Mouse (Mus musculus): ENCODE measurements around the gene Abcd1. TPM values are rescaled to one million over a fixed set of nuclear protein-coding genes. Genes with fewer than 3 reads are reported as not detected.

Gene Abcd1
- 45.8 and 51.7 TPM in 2 replicates for polyA plus RNA-seq (2012; rRNA removed)

GRCm38 (mm10) chrX:73716109-73716661 lies at the start of gene Abcd1, which contains the start of gene Bcap31:
Gene Abcd1, plus strand, starts transcription at chrX:73716597.
Gene Bcap31, minus strand, starts transcription at chrX:73716175.
- peak within 1 kb of the TSS; percentile 99 for H3K27ac ChIP-seq (ENCODE audit: insufficient read depth, low read length)
- TF ChIP-seq POLR2A (IDR thresholded peaks at IDR 0.05; ENCODE audit: low read depth, low read length) (peak; percentile 78), CTCF (IDR thresholded peaks at IDR 0.05; ENCODE audit: extremely low read depth, insufficient read depth, insufficient read length, insufficient replicate concordance) (no peak)
- H3K4me3 ChIP-seq (ENCODE audit: extremely low read depth, insufficient read depth, insufficient read length): peak within 1 kb of the TSS; percentile 85
- WGBS: 24% methylated on average over 45 of the region's 45 CpGs
- H3K36me3 ChIP-seq (ENCODE audit: control insufficient read depth, insufficient read depth, low read length): peaks cover 5% of the 10 kb centered on the region
- DNase-seq (ENCODE audit: low read depth in 1 of 2, low spot score in 2 of 2): peak; percentile 92 to 93
- H3K27me3 ChIP-seq (ENCODE audit: control insufficient read depth, insufficient read depth, low read length): no peaks in the 10 kb centered on the region
- H3K4me1 ChIP-seq (ENCODE audit: control insufficient read depth, insufficient read depth, insufficient read length): peaks cover 8% of the 10 kb centered on the region

- peak; percentile 33 to 56 for DNase-seq (ENCODE audit: low read depth in 1 of 2, low spot score in 2 of 2)
- H3K27ac ChIP-seq (ENCODE audit: insufficient read depth, low read length): no peak overlapping the region
- WGBS: 80% methylated on average over 4 of the region's 4 CpGs
- TF ChIP-seq CTCF (IDR thresholded peaks at IDR 0.05; ENCODE audit: extremely low read depth, insufficient read depth, insufficient read length, insufficient replicate concordance) (no peak), POLR2A (IDR thresholded peaks at IDR 0.05; ENCODE audit: low read depth, low read length) (no peak)
- no peaks in the 10 kb centered on the region for H3K36me3 ChIP-seq (ENCODE audit: control insufficient read depth, insufficient read depth, low read length)
- H3K27me3 ChIP-seq (ENCODE audit: control insufficient read depth, insufficient read depth, low read length): peaks cover 4% of the 10 kb centered on the region; the same call in 1 of the 2 replicates
- peak overlapping the region; percentile 3; the same call in 1 of the 2 replicates for H3K4me3 ChIP-seq (ENCODE audit: extremely low read depth, insufficient read depth, insufficient read length)
- peaks cover 4% of the 10 kb centered on the region; the same call in 1 of the 2 replicates for H3K4me1 ChIP-seq (ENCODE audit: control insufficient read depth, insufficient read depth, insufficient read length)
These were observed 44.4 kb upstream of the Abcd1 start for GRCm38 (mm10) chrX:73672031-73672431.

- H3K36me3 ChIP-seq (ENCODE audit: control insufficient read depth, insufficient read depth, low read length): no peaks in the 10 kb centered on the region
- TF ChIP-seq CTCF (IDR thresholded peaks at IDR 0.05; ENCODE audit: extremely low read depth, insufficient read depth, insufficient read length, insufficient replicate concordance): no peak
- no peak for TF ChIP-seq POLR2A (IDR thresholded peaks at IDR 0.05; ENCODE audit: low read depth, low read length)
- peak within 1 kb of the TSS; percentile 51 for H3K4me3 ChIP-seq (ENCODE audit: extremely low read depth, insufficient read depth, insufficient read length)
- H3K27ac ChIP-seq (ENCODE audit: insufficient read depth, low read length): no peak within 1 kb of the TSS
- WGBS: 35% methylated on average over 63 of the region's 72 CpGs
- peak in 1 of 2 experiments; percentile 14 for DNase-seq (ENCODE audit: low read depth in 1 of 2, low spot score in 2 of 2)
- peaks cover 4% of the 10 kb centered on the region; the same call in 1 of the 2 replicates for H3K27me3 ChIP-seq (ENCODE audit: control insufficient read depth, insufficient read depth, low read length)
- peaks cover 4% of the 10 kb centered on the region; the same call in 1 of the 2 replicates for H3K4me1 ChIP-seq (ENCODE audit: control insufficient read depth, insufficient read depth, insufficient read length)
These were observed 43.3 kb upstream of the Abcd1 start, which contains the start of gene Slc6a8 for GRCm38 (mm10) chrX:73672879-73673618. Gene Slc6a8, plus strand, starts transcription at chrX:73673150.

- TF ChIP-seq CTCF (IDR thresholded peaks at IDR 0.05; ENCODE audit: extremely low read depth, insufficient read depth, insufficient read length, insufficient replicate concordance) (no peak), POLR2A (IDR thresholded peaks at IDR 0.05; ENCODE audit: low read depth, low read length) (no peak)
- 28% methylated on average over 42 of the region's 42 CpGs for WGBS
- Histone ChIP-seq H3K36me3 (ENCODE audit: control insufficient read depth, insufficient read depth, low read length) (no peaks in the 10 kb centered on the region), H3K4me3 (ENCODE audit: extremely low read depth, insufficient read depth, insufficient read length) (peak overlapping the region; percentile 27; the same call in 1 of the 2 replicates), H3K4me1 (ENCODE audit: control insufficient read depth, insufficient read depth, insufficient read length) (peaks cover 4% of the 10 kb centered on the region; the same call in 1 of the 2 replicates), H3K27ac (ENCODE audit: insufficient read depth, low read length) (no peak overlapping the region), H3K27me3 (ENCODE audit: control insufficient read depth, insufficient read depth, low read length) (peaks cover 4% of the 10 kb centered on the region; the same call in 1 of the 2 replicates)
- no peak for DNase-seq (ENCODE audit: low read depth in 1 of 2, low spot score in 2 of 2)
These were observed 42.8 kb upstream of the Abcd1 start for GRCm38 (mm10) chrX:73673619-73673967.

- no peak for TF ChIP-seq POLR2A (IDR thresholded peaks at IDR 0.05; ENCODE audit: low read depth, low read length)
- H3K4me1 ChIP-seq (ENCODE audit: control insufficient read depth, insufficient read depth, insufficient read length): peaks cover 4% of the 10 kb centered on the region; the same call in 1 of the 2 replicates
- 64% methylated on average over 20 of the region's 20 CpGs for WGBS
- H3K36me3 ChIP-seq (ENCODE audit: control insufficient read depth, insufficient read depth, low read length): no peaks in the 10 kb centered on the region
- H3K27ac ChIP-seq (ENCODE audit: insufficient read depth, low read length): no peak overlapping the region
- DNase-seq (ENCODE audit: low read depth in 1 of 2, low spot score in 2 of 2): no peak
- peaks cover 4% of the 10 kb centered on the region; the same call in 1 of the 2 replicates for H3K27me3 ChIP-seq (ENCODE audit: control insufficient read depth, insufficient read depth, low read length)
- H3K4me3 ChIP-seq (ENCODE audit: extremely low read depth, insufficient read depth, insufficient read length): peak overlapping the region; percentile 27; the same call in 1 of the 2 replicates
These were observed 42.3 kb upstream of the Abcd1 start for GRCm38 (mm10) chrX:73673968-73674661.

GRCm38 (mm10) chrX:73675231-73675630 lies 41.2 kb upstream of the Abcd1 start:
- 71% methylated on average over 2 of the region's 2 CpGs for WGBS
- Histone ChIP-seq H3K4me3 (ENCODE audit: extremely low read depth, insufficient read depth, insufficient read length) (no peak overlapping the region), H3K27ac (ENCODE audit: insufficient read depth, low read length) (no peak overlapping the region), H3K4me1 (ENCODE audit: control insufficient read depth, insufficient read depth, insufficient read length) (peaks cover 4% of the 10 kb centered on the region; the same call in 1 of the 2 replicates), H3K36me3 (ENCODE audit: control insufficient read depth, insufficient read depth, low read length) (no peaks in the 10 kb centered on the region), H3K27me3 (ENCODE audit: control insufficient read depth, insufficient read depth, low read length) (peaks cover 4% of the 10 kb centered on the region; the same call in 1 of the 2 replicates)
- no peak for TF ChIP-seq CTCF (IDR thresholded peaks at IDR 0.05; ENCODE audit: extremely low read depth, insufficient read depth, insufficient read length, insufficient replicate concordance)
- no peak for TF ChIP-seq POLR2A (IDR thresholded peaks at IDR 0.05; ENCODE audit: low read depth, low read length)
- no peak for DNase-seq (ENCODE audit: low read depth in 1 of 2, low spot score in 2 of 2)

Data from spleen, adult 2 months (tissue).